Mouse (Mus musculus) liver, adult 2 months (tissue): ENCODE measurements around the gene Dpysl4.

Experiments
- CTCF ChIP-seq: fragments of 200-500 bp; IDR thresholded peaks from 2 replicates; pipeline ENCODE4 v1.5.1; 2011; ENCODE audit warnings: low read depth, low read length, control low read depth
- POLR2A ChIP-seq: fragments of 200-500 bp; IDR thresholded peaks from 2 replicates; pipeline ENCODE4 v1.6.1; 2011; ENCODE audit warnings: low read length, control low read depth; ENCODE audit not compliant: insufficient read depth; ENCODE audit errors: extremely low read depth

DNA sequence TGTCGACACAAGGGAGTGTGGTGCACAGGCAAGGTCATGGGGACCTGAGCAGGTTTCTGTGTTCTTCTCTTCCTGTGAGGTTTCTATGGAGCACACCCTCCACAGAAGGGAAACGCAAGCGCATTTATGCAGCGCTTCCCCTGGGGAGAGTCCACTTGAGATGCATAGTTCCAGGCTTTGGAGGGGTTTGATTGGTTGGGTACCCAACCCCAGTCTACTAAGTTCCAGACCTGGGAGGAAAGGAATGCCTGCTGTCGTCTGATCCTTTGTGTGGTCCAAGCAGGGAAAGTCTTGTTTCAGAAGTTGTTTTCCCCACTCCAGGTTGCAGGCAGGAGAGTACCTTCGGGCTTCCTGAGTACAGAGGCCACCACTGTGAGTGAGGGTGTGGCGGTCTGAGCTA, 6.7 kb upstream of the Dpysl4 start:
- no peak for TF ChIP-seq CTCF
- no peak for TF ChIP-seq POLR2A
